Mouse (Mus musculus) liver, embryonic 13.5 days (tissue): Measurements from ENCODE around the gene Denr. TPM values are rescaled to one million over a fixed set of nuclear protein-coding genes. Genes with fewer than 3 reads are reported as not detected.

ENCODE experiments used
- ATAC-seq: fragments of 200-750 bp; cut with Nextera tagmentation; 2 replicates; pipeline ENCODE4 v1.8.0; 2017; ENCODE audit warnings: low read depth, mild to moderate bottlenecking, moderate number of reproducible peaks, moderate library complexity
- DNase-seq: peaks from one replicate; pipeline ENCODE4 v3.0.0; 2022
- H3K27ac ChIP-seq: fragments of 300-500 bp; sonication (generic); 2 replicates; pipeline ENCODE4 v1.5.1; 2015; ENCODE audit warnings: moderate library complexity, mild to moderate bottlenecking, inconsistent platforms
- H3K27me3 ChIP-seq: fragments of 300-500 bp; sonication (generic); 2 replicates; pipeline ENCODE4 v1.6.1; 2015; ENCODE audit warnings: mild to moderate bottlenecking, inconsistent platforms
- H3K36me3 ChIP-seq: fragments of 300-500 bp; sonication (generic); 2 replicates; pipeline ENCODE4 v1.6.1; 2015; ENCODE audit warnings: mild to moderate bottlenecking, inconsistent platforms
- H3K4me1 ChIP-seq: fragments of 300-500 bp; sonication (generic); replicated peaks from 2 replicates; pipeline ENCODE4 v1.6.1; 2015; ENCODE audit warnings: inconsistent platforms
- H3K4me2 ChIP-seq: fragments of 300-500 bp; sonication (generic); 2 replicates; pipeline ENCODE4 v1.6.1; 2015; ENCODE audit warnings: inconsistent platforms, mild to moderate bottlenecking, moderate library complexity
- H3K4me3 ChIP-seq: fragments of 300-500 bp; sonication (generic); replicated peaks from 2 replicates; pipeline ENCODE4 v1.5.1; 2015; ENCODE audit warnings: mild to moderate bottlenecking, inconsistent platforms
- H3K9ac ChIP-seq: fragments of 300-500 bp; sonication (generic); 2 replicates; pipeline ENCODE4 v1.6.1; 2015; ENCODE audit warnings: mild to moderate bottlenecking, inconsistent platforms
- H3K9me3 ChIP-seq: fragments of 300-500 bp; sonication (generic); replicated peaks from 2 replicates; pipeline ENCODE4 v1.6.1; 2016; ENCODE audit warnings: inconsistent platforms
- WGBS: fragments of 180-500 bp; shearing (Covaris S2); methylation state at CpG from one replicate; pipeline ENCODE4 v1.1.7; 2015; ENCODE audit not compliant: insufficient replicate concordance; 5-methylcytosine and 5-hydroxymethylcytosine counted together
- polyA plus RNA-seq: library from polyadenylated mRNA; unstranded; fragments of >200 nt; fragmentation: Nextera tagmentation; extraction: Ambion mirVana; gene quantifications from 2 replicates; pipeline ENCODE4 v1.2.1, GENCODE M21; 2015

The Denr gene
- polyA plus RNA-seq, 1 experiment from 2014 or later: 79.0 TPM

GRCm38 (mm10) chr5:123972453-123972852, 65.5 kb downstream of the Denr start:
- 62% methylated on average over 6 of the region's 6 CpGs for WGBS
- DNase-seq: no peak
- Histone ChIP-seq H3K9me3 (no peaks in the 10 kb centered on the region), H3K27ac (no peak overlapping the region), H3K36me3 (no peaks in the 10 kb centered on the region), H3K27me3 (peaks cover 52% of the 10 kb centered on the region), H3K9ac (no peak overlapping the region), H3K4me1 (peaks cover 36% of the 10 kb centered on the region), H3K4me2 (no peak overlapping the region), H3K4me3 (no peak overlapping the region)
- ATAC-seq: no peak

- Histone ChIP-seq H3K9me3 (no peaks in the 10 kb centered on the region), H3K36me3 (no peaks in the 10 kb centered on the region), H3K9ac (peak within 1 kb of the TSS; percentile 81), H3K4me3 (peak within 1 kb of the TSS; percentile 75), H3K27me3 (peaks cover 52% of the 10 kb centered on the region), H3K4me1 (peaks cover 46% of the 10 kb centered on the region), H3K4me2 (peak within 1 kb of the TSS; percentile 97), H3K27ac (peak within 1 kb of the TSS; percentile 81)
- ATAC-seq (peak; percentile 87), DNase-seq (peak; percentile 73)
- 2% methylated on average over 86 of the region's 106 CpGs for WGBS
Observed at GRCm38 (mm10) chr5:123973299-123974178, 66.6 kb downstream of the Denr start, which contains the start of gene Hip1r. Gene Hip1r (plus strand): TSS chr5:123973628.

- Histone ChIP-seq H3K4me1 (peaks cover 47% of the 10 kb centered on the region), H3K4me3 (peak overlapping the region; percentile 75), H3K9ac (peak overlapping the region; percentile 81), H3K36me3 (no peaks in the 10 kb centered on the region), H3K9me3 (no peaks in the 10 kb centered on the region), H3K27me3 (peaks cover 52% of the 10 kb centered on the region), H3K4me2 (peak overlapping the region; percentile 97), H3K27ac (peak overlapping the region; percentile 81)
- WGBS: 0% methylated on average over 14 of the region's 14 CpGs
- no peak for ATAC-seq
- no peak for DNase-seq
Observed at GRCm38 (mm10) chr5:123974179-123974485, 67.2 kb downstream of the Denr start.

- Histone ChIP-seq H3K4me2 (peak overlapping the region; percentile 97), H3K9me3 (no peaks in the 10 kb centered on the region), H3K36me3 (no peaks in the 10 kb centered on the region), H3K4me1 (peaks cover 51% of the 10 kb centered on the region), H3K27me3 (peaks cover 52% of the 10 kb centered on the region), H3K4me3 (peak overlapping the region; percentile 75), H3K27ac (peak overlapping the region; percentile 37; the same call in 1 of the 2 replicates), H3K9ac (peak overlapping the region; percentile 81)
- DNase-seq (no peak), ATAC-seq (no peak)
- WGBS: 38% methylated on average over 11 of the region's 11 CpGs
Observed at GRCm38 (mm10) chr5:123974616-123975111, 67.7 kb downstream of the Denr start.

GRCm38 (mm10) chr5:123975668-123976180, 68.7 kb downstream of the Denr start:
- no peaks in the 10 kb centered on the region for H3K9me3 ChIP-seq
- peaks cover 57% of the 10 kb centered on the region for H3K4me1 ChIP-seq
- ATAC-seq: no peak
- peaks cover 48% of the 10 kb centered on the region for H3K27me3 ChIP-seq
- H3K36me3 ChIP-seq: no peaks in the 10 kb centered on the region
- DNase-seq: no peak
- 53% methylated on average over 6 of the region's 6 CpGs for WGBS
- peak overlapping the region; percentile 75 for H3K4me3 ChIP-seq
- H3K27ac ChIP-seq: peak overlapping the region; percentile 19; the same call in 1 of the 2 replicates
- H3K4me2 ChIP-seq: peak overlapping the region; percentile 97
- H3K9ac ChIP-seq: no peak overlapping the region

GRCm38 (mm10) chr5:123977231-123977630, 70.3 kb downstream of the Denr start:
- Histone ChIP-seq H3K9me3 (no peaks in the 10 kb centered on the region), H3K4me2 (peak overlapping the region; percentile 97), H3K27me3 (peaks cover 42% of the 10 kb centered on the region), H3K4me3 (no peak overlapping the region), H3K9ac (no peak overlapping the region), H3K36me3 (no peaks in the 10 kb centered on the region), H3K4me1 (peaks cover 71% of the 10 kb centered on the region), H3K27ac (peak overlapping the region; percentile 58)
- 53% methylated on average over 3 of the region's 3 CpGs for WGBS
- ATAC-seq (no peak), DNase-seq (no peak)

- Histone ChIP-seq H3K4me1 (peaks cover 78% of the 10 kb centered on the region), H3K4me2 (0 out of 2 replicates have a peak overlapping the region, but pooled peaks have one; percentile 11), H3K4me3 (no peak overlapping the region), H3K36me3 (no peaks in the 10 kb centered on the region), H3K9me3 (no peaks in the 10 kb centered on the region), H3K9ac (no peak overlapping the region), H3K27me3 (peaks cover 34% of the 10 kb centered on the region), H3K27ac (peak overlapping the region; percentile 58)
- DNase-seq: no peak
- WGBS: 53% methylated on average over 5 of the region's 5 CpGs
- no peak for ATAC-seq
Observed at GRCm38 (mm10) chr5:123978131-123978530, 71.2 kb downstream of the Denr start.

Other genes with a start within 250 kb of the Denr start
- 12.4 and 13.4 TPM in 2 replicates for gene Clip1, start 222.6 kb upstream of the Denr start, polyA plus RNA-seq
- gene Zcchc8, start 186.1 kb upstream of the Denr start, polyA plus RNA-seq: 30.7 and 42.3 TPM in 2 replicates
- gene Rsrc2, start 157.8 kb upstream of the Denr start, polyA plus RNA-seq: 56.2 and 67.0 TPM in 2 replicates
- gene Kntc1, start 157.5 kb upstream of the Denr start, polyA plus RNA-seq: 22.6 and 26.0 TPM in 2 replicates
- gene Hcar2, start 41.7 kb upstream of the Denr start, polyA plus RNA-seq: 0.10 and 0.16 TPM in 2 replicates
- gene Hcar1, start 27.2 kb upstream of the Denr start, polyA plus RNA-seq: 0.09 and 0.14 TPM in 2 replicates
- gene Gm43518, start 20.2 kb downstream of the Denr start, polyA plus RNA-seq: 0.92 and 1.2 TPM in 2 replicates
- gene Ccdc62, start 23.5 kb downstream of the Denr start, polyA plus RNA-seq: 3.6 and 4.1 TPM in 2 replicates
- gene Hip1r, start 66.5 kb downstream of the Denr start, polyA plus RNA-seq: 11.3 and 12.9 TPM in 2 replicates
- 16.1 and 18.0 TPM in 2 replicates for gene Vps37b, start 125.1 kb downstream of the Denr start, polyA plus RNA-seq
- 4.5 and 4.6 TPM in 2 replicates for gene Abcb9, start 188.6 kb downstream of the Denr start, polyA plus RNA-seq
- 18.4 and 18.5 TPM in 2 replicates for gene Ogfod2, start 205.1 kb downstream of the Denr start, polyA plus RNA-seq
- 83.3 and 84.6 TPM in 2 replicates for gene Arl6ip4, start 208.9 kb downstream of the Denr start, polyA plus RNA-seq